Mouse (Mus musculus): Measurements from ENCODE around the gene Mpp5. TPM values are rescaled to one million over a fixed set of nuclear protein-coding genes. Genes with fewer than 3 reads are reported as not detected.

Gene Mpp5
- polyA plus RNA-seq, 1 experiment from 2014 or later: 37.5 TPM

- Histone ChIP-seq H3K4me1 (replicated peaks; ENCODE audit: control insufficient read depth, insufficient read depth, low read length) (no peaks in the 10 kb centered on the region; the same call in 1 of the 2 replicates), H3K4me2 (replicated peaks; ENCODE audit: low read depth) (no peak overlapping the region), H3K27me3 (replicated peaks; ENCODE audit: control insufficient read depth, insufficient read depth, low read length) (no peaks in the 10 kb centered on the region; the same call in 1 of the 2 replicates), H3K27ac (ENCODE audit: low read depth, low read length) (no peak overlapping the region), H3K4me3 (ENCODE audit: low read depth, low read length) (no peak overlapping the region), H3K36me3 (ENCODE audit: control insufficient read depth, insufficient read depth) (no peaks in the 10 kb centered on the region), H3K9ac (ENCODE audit: low read depth, low read length) (no peak overlapping the region), H3K9me3 (ENCODE audit: control insufficient read depth) (no peaks in the 10 kb centered on the region)
- ATAC-seq: no peak
- TF ChIP-seq CTCF (IDR thresholded peaks at IDR 0.05; ENCODE audit: low read depth): no peak
- WGBS: 44% methylated on average over 1 of the region's 1 CpGs
These were observed 1.3 kb upstream of the Mpp5 start for GRCm38 (mm10) chr12:78747406-78747805.

GRCm38 (mm10) chr12:78748113-78748512, 594 bp upstream of the Mpp5 start:
- peak overlapping the region; percentile 64 for H3K9ac ChIP-seq (ENCODE audit: low read depth, low read length)
- H3K4me3 ChIP-seq (ENCODE audit: low read depth, low read length): peak overlapping the region; percentile 82
- no peaks in the 10 kb centered on the region for H3K36me3 ChIP-seq (ENCODE audit: control insufficient read depth, insufficient read depth)
- no peak overlapping the region; the same call in 1 of the 2 replicates for H3K27ac ChIP-seq (ENCODE audit: low read depth, low read length)
- H3K4me1 ChIP-seq (replicated peaks; ENCODE audit: control insufficient read depth, insufficient read depth, low read length): no peaks in the 10 kb centered on the region; the same call in 1 of the 2 replicates
- under 1% methylated on average over 10 of the region's 10 CpGs for WGBS
- H3K9me3 ChIP-seq (ENCODE audit: control insufficient read depth): no peaks in the 10 kb centered on the region
- TF ChIP-seq CTCF (IDR thresholded peaks at IDR 0.05; ENCODE audit: low read depth): no peak
- H3K27me3 ChIP-seq (replicated peaks; ENCODE audit: control insufficient read depth, insufficient read depth, low read length): no peaks in the 10 kb centered on the region; the same call in 1 of the 2 replicates
- no peak for ATAC-seq
- H3K4me2 ChIP-seq (replicated peaks; ENCODE audit: low read depth): peak overlapping the region; percentile 95

GRCm38 (mm10) chr12:78749378-78749801, 683 bp downstream of the Mpp5 start:
- Histone ChIP-seq H3K4me2 (replicated peaks; ENCODE audit: low read depth) (peak overlapping the region; percentile 61), H3K4me1 (replicated peaks; ENCODE audit: control insufficient read depth, insufficient read depth, low read length) (no peaks in the 10 kb centered on the region; the same call in 1 of the 2 replicates), H3K9me3 (ENCODE audit: control insufficient read depth) (no peaks in the 10 kb centered on the region), H3K27me3 (replicated peaks; ENCODE audit: control insufficient read depth, insufficient read depth, low read length) (no peaks in the 10 kb centered on the region; the same call in 1 of the 2 replicates), H3K9ac (ENCODE audit: low read depth, low read length) (peak overlapping the region; percentile 92), H3K4me3 (ENCODE audit: low read depth, low read length) (peak overlapping the region; percentile 82), H3K27ac (ENCODE audit: low read depth, low read length) (peak overlapping the region; percentile 99), H3K36me3 (ENCODE audit: control insufficient read depth, insufficient read depth) (no peaks in the 10 kb centered on the region)
- TF ChIP-seq CTCF (IDR thresholded peaks at IDR 0.05; ENCODE audit: low read depth): no peak
- WGBS: 0% methylated on average over 25 of the region's 25 CpGs
- ATAC-seq: peak; percentile 77

GRCm38 (mm10) chr12:78761979-78762378, 13.3 kb downstream of the Mpp5 start:
- no peaks in the 10 kb centered on the region for H3K27me3 ChIP-seq (replicated peaks; ENCODE audit: control insufficient read depth, insufficient read depth, low read length)
- no peak overlapping the region for H3K27ac ChIP-seq (ENCODE audit: low read depth, low read length)
- no peak overlapping the region for H3K4me2 ChIP-seq (replicated peaks; ENCODE audit: low read depth)
- no peak for ATAC-seq
- H3K9ac ChIP-seq (ENCODE audit: low read depth, low read length): no peak overlapping the region
- H3K4me1 ChIP-seq (replicated peaks; ENCODE audit: control insufficient read depth, insufficient read depth, low read length): no peaks in the 10 kb centered on the region
- H3K4me3 ChIP-seq (ENCODE audit: low read depth, low read length): no peak overlapping the region
- no peaks in the 10 kb centered on the region for H3K36me3 ChIP-seq (ENCODE audit: control insufficient read depth, insufficient read depth)
- no peak for TF ChIP-seq CTCF (IDR thresholded peaks at IDR 0.05; ENCODE audit: low read depth)
- H3K9me3 ChIP-seq (ENCODE audit: control insufficient read depth): no peaks in the 10 kb centered on the region

GRCm38 (mm10) chr12:78769031-78769713, 20.5 kb downstream of the Mpp5 start:
- Histone ChIP-seq H3K27me3 (replicated peaks; ENCODE audit: control insufficient read depth, insufficient read depth, low read length) (no peaks in the 10 kb centered on the region), H3K4me2 (replicated peaks; ENCODE audit: low read depth) (no peak overlapping the region), H3K9ac (ENCODE audit: low read depth, low read length) (no peak overlapping the region), H3K27ac (ENCODE audit: low read depth, low read length) (peak overlapping the region; percentile 46; the same call in 1 of the 2 replicates), H3K4me1 (replicated peaks; ENCODE audit: control insufficient read depth, insufficient read depth, low read length) (no peaks in the 10 kb centered on the region; the same call in 1 of the 2 replicates), H3K9me3 (ENCODE audit: control insufficient read depth) (no peaks in the 10 kb centered on the region), H3K36me3 (ENCODE audit: control insufficient read depth, insufficient read depth) (no peaks in the 10 kb centered on the region), H3K4me3 (ENCODE audit: low read depth, low read length) (no peak overlapping the region)
- ATAC-seq: peak; percentile 91
- 36% methylated on average over 6 of the region's 6 CpGs for WGBS
- no peak for TF ChIP-seq CTCF (IDR thresholded peaks at IDR 0.05; ENCODE audit: low read depth)

GRCm38 (mm10) chr12:78773211-78773610, 24.5 kb downstream of the Mpp5 start:
- 43% methylated on average over 2 of the region's 2 CpGs for WGBS
- Histone ChIP-seq H3K9ac (ENCODE audit: low read depth, low read length) (no peak overlapping the region), H3K4me3 (ENCODE audit: low read depth, low read length) (no peak overlapping the region), H3K4me1 (replicated peaks; ENCODE audit: control insufficient read depth, insufficient read depth, low read length) (no peaks in the 10 kb centered on the region), H3K27ac (ENCODE audit: low read depth, low read length) (no peak overlapping the region), H3K36me3 (ENCODE audit: control insufficient read depth, insufficient read depth) (no peaks in the 10 kb centered on the region), H3K27me3 (replicated peaks; ENCODE audit: control insufficient read depth, insufficient read depth, low read length) (no peaks in the 10 kb centered on the region), H3K4me2 (replicated peaks; ENCODE audit: low read depth) (no peak overlapping the region), H3K9me3 (ENCODE audit: control insufficient read depth) (no peaks in the 10 kb centered on the region)
- no peak for TF ChIP-seq CTCF (IDR thresholded peaks at IDR 0.05; ENCODE audit: low read depth)
- no peak for ATAC-seq

Measured in intestine, postnatal 0 days (tissue).